Mouse (Mus musculus): ENCODE data around the gene Wdr72.

The Wdr72 gene

GRCm38 (mm10) chr9:74228272-74228671 is 118.1 kb downstream of the Wdr72 start:
- intact Hi-C loops (cut with DNase I) = no loop called here

- intact Hi-C loops (cut with DNase I) = no loop called here
Observed at GRCm38 (mm10) chr9:74241292-74241691, 131.1 kb downstream of the Wdr72 start.

GRCm38 (mm10) chr9:74248084-74248483 is 137.9 kb downstream of the Wdr72 start:
- intact Hi-C loops (cut with DNase I) = no loop called here

- intact Hi-C loops (cut with DNase I) = no loop called here
Observed at GRCm38 (mm10) chr9:74249486-74249885, 139.3 kb downstream of the Wdr72 start.

- intact Hi-C loops (cut with DNase I) = no loop called here
Observed at GRCm38 (mm10) chr9:74250522-74250921, 140.4 kb downstream of the Wdr72 start.

- intact Hi-C loops (cut with DNase I) = no loop called here
Observed at GRCm38 (mm10) chr9:74258389-74258788, 148.2 kb downstream of the Wdr72 start.

- intact Hi-C loops (cut with DNase I) = no loop called here
Observed at GRCm38 (mm10) chr9:74277752-74278385, 167.7 kb downstream of the Wdr72 start.

GRCm38 (mm10) chr9:74282072-74282471 is 171.9 kb downstream of the Wdr72 start:
- intact Hi-C loops (cut with DNase I) = loop anchor here (5.0 to 10.0 kb wide), 2 partner anchors 140 to 253 kb away; no protein-coding TSS in a partner anchor

GRCm38 (mm10) chr9:74286210-74286609 is 176.1 kb downstream of the Wdr72 start:
- intact Hi-C loops (cut with DNase I) = loop anchor here (2.0 to 10.0 kb wide), 2 partner anchors 249 to 585 kb away; no protein-coding TSS in a partner anchor

GRCm38 (mm10) chr9:74294479-74294878 is 184.3 kb downstream of the Wdr72 start:
- intact Hi-C loops (cut with DNase I) = loop anchor here (10.0 kb wide), 1 partner anchor 140 kb away; no protein-coding TSS in a partner anchor

GRCm38 (mm10) chr9:74318771-74319170 is 208.6 kb downstream of the Wdr72 start:
- intact Hi-C loops (cut with DNase I) = no loop called here

GRCm38 (mm10) chr9:74324089-74324924 is 214.2 kb downstream of the Wdr72 start:
- intact Hi-C loops (cut with DNase I) = no loop called here

GRCm38 (mm10) chr9:74324925-74325295 is 214.8 kb downstream of the Wdr72 start:
- intact Hi-C loops (cut with DNase I) = no loop called here

GRCm38 (mm10) chr9:74325981-74326380 is 215.8 kb downstream of the Wdr72 start:
- intact Hi-C loops (cut with DNase I) = no loop called here

- intact Hi-C loops (cut with DNase I) = no loop called here
Observed at GRCm38 (mm10) chr9:74328821-74329220, 218.7 kb downstream of the Wdr72 start.

- intact Hi-C loops (cut with DNase I) = no loop called here
Observed at GRCm38 (mm10) chr9:74330706-74331495, 220.7 kb downstream of the Wdr72 start.

- intact Hi-C loops (cut with DNase I) = no loop called here
Observed at GRCm38 (mm10) chr9:74332321-74332720, 222.2 kb downstream of the Wdr72 start.

Data from adrenal gland (tissue).